Mouse (Mus musculus) olfactory bulb, adult 2 months (tissue): ENCODE measurements at regions not wholly inside any gene's neighbourhood (a gene's known extent, or its start where the extent isn't known, plus 50 kb on each side); places are given as distances from the start of the nearest gene placed in this dataset.

Source experiments
- H3K27ac ChIP-seq: fragments of 200-500 bp; 2 replicates; pipeline ENCODE4 v1.5.1; 2012; ENCODE audit warnings: low read depth, low read length; ENCODE audit not compliant: insufficient read depth
- H3K4me1 ChIP-seq: fragments of 200-500 bp; 2 replicates; pipeline ENCODE4 v1.6.1; 2012; ENCODE audit warnings: low read length; ENCODE audit not compliant: control insufficient read depth, insufficient read depth
- H3K4me3 ChIP-seq: fragments of 200-500 bp; 2 replicates; pipeline ENCODE4 v1.5.1; 2012; ENCODE audit warnings: mild to moderate bottlenecking, low read depth, low read length, moderate library complexity; ENCODE audit not compliant: insufficient read depth
- CTCF ChIP-seq: fragments of 200-500 bp; IDR thresholded peaks from 2 replicates; pipeline ENCODE4 v1.5.1; 2012; ENCODE audit warnings: low read depth, mild to moderate bottlenecking, low read length, moderate library complexity; ENCODE audit not compliant: insufficient read depth
- POLR2A ChIP-seq: fragments of 200-500 bp; IDR thresholded peaks from 2 replicates; pipeline ENCODE4 v1.6.1; 2012; ENCODE audit warnings: mild to moderate bottlenecking, low read depth, low read length, moderate library complexity; ENCODE audit not compliant: insufficient read depth
- WGBS: fragments of 180-500 bp; shearing (Covaris S2); methylation state at CpG from one replicate; pipeline ENCODE4 v1.1.7; 2018; 5-methylcytosine and 5-hydroxymethylcytosine counted together

DNA sequence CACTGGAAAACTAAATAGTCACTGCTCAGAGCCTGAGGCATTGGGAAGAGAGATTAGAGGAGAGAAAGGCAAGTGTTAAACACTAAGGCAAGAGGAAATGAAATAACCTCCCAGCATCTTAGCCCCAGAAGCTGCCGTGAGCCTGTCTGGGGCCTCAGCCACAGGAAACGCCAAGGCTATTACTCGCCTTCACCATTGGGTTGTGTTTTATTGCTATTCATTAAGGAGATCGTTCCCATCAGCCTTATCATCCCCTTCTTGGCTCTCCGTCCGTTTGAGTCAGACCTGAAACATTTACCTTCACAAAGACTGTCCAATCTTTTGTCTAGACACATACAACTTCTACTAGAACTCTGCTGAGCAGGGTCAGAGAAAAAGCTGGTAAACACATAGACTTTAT is 112.0 kb upstream of the Thbs1 start:
- 69% methylated on average over 6 of the region's 6 CpGs for WGBS
- no peak for TF ChIP-seq CTCF
- TF ChIP-seq POLR2A, result no peak
- no peak overlapping the region for H3K4me3 ChIP-seq
- H3K27ac ChIP-seq, result no peak overlapping the region
- H3K4me1 ChIP-seq, result no peaks in the 10 kb centered on the region

DNA sequence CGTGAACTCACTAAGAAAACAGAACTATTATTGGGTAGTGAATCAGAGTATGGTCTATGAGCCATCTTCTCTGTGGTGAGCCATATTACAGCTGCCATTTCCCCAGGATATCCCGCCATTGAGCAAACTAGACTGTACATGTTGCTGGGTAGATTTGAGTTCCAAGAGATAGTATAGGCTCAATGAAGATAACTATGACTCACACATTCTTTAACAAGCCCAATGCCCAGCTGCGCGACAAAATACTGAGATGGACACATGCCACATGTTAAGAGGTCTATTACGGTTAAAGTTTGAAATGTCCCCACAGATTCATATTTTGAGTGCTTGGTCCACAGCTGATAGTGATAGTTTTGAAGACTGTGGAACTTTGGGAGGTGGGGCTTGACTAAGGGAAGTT is 107.5 kb upstream of the Thbs1 start:
- 94% methylated on average over 5 of the region's 5 CpGs for WGBS
- Histone ChIP-seq H3K4me3 (no peak overlapping the region), H3K4me1 (no peaks in the 10 kb centered on the region), H3K27ac (no peak overlapping the region)
- no peak for TF ChIP-seq CTCF
- TF ChIP-seq POLR2A, result no peak

DNA sequence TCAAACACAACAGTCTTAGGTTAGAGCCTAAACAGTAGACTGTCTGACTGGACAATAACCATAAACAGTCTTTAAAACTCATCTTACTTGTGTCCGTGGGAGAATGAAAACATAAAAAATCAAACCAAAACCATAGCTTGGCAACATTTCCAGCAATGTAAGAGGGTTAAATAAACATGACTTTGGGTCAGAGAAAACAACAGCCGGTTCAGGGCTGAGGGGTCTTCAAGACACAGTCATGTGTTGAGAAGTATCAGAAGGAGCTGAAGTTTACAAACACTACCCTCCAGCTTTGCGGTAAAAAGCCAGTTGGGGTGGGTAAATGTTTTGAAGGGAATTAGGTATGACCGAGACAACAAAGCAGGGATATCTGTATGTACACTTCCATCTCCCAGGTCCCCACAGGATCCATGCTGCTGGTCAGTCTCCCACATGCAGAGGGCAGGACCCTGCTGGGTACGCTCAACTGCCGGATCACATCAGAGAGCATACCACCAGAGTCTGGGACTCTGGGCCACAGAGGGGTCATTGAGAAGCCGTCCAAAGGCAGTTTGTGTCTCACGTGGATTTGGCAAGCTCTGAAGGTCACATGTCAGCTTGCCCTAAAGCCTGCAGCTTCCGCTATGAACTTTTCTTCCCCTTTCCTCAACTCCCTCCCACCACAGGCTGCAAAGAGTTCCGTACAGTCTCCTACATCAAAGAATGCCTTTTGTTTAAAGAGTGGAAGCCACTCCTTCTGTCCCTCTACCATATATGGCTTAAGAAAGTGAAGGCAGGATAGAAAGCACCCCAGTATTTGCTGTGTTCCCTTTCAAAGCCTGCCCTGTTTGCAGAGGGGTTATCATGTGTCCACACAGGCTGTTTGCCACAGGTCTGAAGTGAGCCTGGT is 103.9 kb upstream of the Thbs1 start:
- H3K27ac ChIP-seq, result no peak overlapping the region
- TF ChIP-seq POLR2A (no peak), CTCF (no peak)
- 66% methylated on average over 10 of the region's 10 CpGs for whole genome bisulfite sequencing
- no peaks in the 10 kb centered on the region for H3K4me1 ChIP-seq
- H3K4me3 ChIP-seq, result no peak overlapping the region

DNA sequence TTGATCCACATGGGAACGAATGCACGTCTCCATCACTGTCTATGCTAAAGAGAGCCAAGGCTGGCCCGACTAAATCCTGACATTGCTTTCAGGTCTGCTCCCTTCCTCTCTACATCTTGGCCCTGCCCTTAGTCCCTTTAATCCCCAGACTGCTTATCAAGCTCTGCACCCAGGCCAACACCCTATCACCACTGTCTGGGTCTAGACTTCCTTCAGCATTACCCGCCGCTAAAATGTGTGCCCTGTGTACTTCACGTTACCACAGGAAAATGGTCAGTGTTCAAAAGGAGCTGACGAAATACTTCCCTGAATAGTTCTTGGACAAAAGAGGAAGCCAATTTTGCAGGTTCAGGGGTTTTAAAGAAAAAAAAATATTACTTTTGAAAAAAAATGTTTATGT is 100.0 kb upstream of the Thbs1 start:
- Histone ChIP-seq H3K4me1 (no peaks in the 10 kb centered on the region), H3K27ac (no peak overlapping the region), H3K4me3 (no peak overlapping the region)
- WGBS, result 91% methylated on average over 7 of the region's 7 CpGs
- no peak for TF ChIP-seq POLR2A
- no peak for TF ChIP-seq CTCF

DNA sequence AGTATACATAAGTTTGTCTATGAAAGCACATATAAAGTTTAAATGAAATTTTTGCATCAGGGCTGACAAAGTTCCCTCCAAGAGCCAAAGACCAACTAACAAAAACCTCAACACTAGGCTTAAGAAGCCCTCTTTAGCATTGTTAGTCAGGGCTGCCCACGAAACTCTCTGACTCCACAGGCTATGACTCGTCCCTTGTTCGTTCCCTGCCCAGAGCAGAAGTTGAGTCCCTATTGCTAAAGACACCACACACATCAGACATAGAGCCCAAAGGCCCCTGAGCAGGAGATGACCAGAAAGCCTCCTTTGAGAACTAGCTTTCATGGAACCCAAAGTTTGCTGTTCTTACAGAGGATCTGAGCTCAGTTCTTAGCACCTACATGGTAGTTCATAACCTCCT is 99.5 kb upstream of the Thbs1 start:
- no peaks in the 10 kb centered on the region for H3K4me1 ChIP-seq
- no peak for TF ChIP-seq CTCF
- no peak for TF ChIP-seq POLR2A
- 86% methylated on average over 3 of the region's 3 CpGs for WGBS
- H3K4me3 ChIP-seq, result no peak overlapping the region
- no peak overlapping the region for H3K27ac ChIP-seq

DNA sequence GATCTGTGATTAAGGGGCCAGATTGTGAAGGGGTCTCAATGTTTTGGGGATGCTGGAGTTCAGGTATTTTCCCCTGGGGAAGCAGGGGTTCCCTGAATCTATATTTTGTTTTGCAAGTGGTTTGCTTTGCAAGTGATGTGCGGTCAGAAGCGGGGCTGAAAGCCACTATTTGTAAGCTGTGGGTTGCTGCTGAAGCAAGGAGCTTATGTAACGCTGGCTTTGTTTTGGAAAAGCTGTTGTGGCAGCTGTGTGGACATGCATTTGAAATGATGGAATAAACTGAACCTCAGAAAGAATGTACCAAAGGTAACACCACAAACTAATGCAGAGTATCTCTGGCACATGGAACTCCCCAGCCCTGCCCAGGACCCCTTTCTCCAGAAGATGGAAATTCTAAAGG is 98.5 kb upstream of the Thbs1 start:
- H3K4me1 ChIP-seq, result no peaks in the 10 kb centered on the region
- 72% methylated on average over 3 of the region's 3 CpGs for WGBS
- no peak overlapping the region for H3K4me3 ChIP-seq
- no peak for TF ChIP-seq CTCF
- TF ChIP-seq POLR2A, result no peak
- H3K27ac ChIP-seq, result no peak overlapping the region

DNA sequence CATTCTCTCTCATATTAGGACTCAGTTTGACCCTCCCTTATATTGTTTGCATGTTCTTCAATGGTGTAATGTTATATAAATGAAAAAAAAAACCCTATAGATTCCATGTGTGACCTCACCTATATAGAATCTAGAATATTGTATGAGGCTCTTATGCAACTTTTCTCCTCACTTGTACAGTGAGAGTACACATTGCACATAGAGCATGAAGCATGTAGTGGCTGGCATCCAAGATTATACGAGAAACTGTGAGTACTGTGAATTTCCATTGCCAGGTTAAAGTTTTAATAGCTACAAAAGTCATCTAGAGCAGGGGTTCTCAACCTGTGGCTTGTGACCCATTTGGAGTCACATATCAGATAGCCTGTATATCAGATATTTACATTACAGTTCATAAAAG is 96.5 kb upstream of the Thbs1 start:
- 86% methylated on average over 1 of the region's 1 CpGs for WGBS
- no peak for TF ChIP-seq POLR2A
- no peak for TF ChIP-seq CTCF
- H3K4me1 ChIP-seq, result no peaks in the 10 kb centered on the region
- no peak overlapping the region for H3K27ac ChIP-seq
- no peak overlapping the region for H3K4me3 ChIP-seq

DNA sequence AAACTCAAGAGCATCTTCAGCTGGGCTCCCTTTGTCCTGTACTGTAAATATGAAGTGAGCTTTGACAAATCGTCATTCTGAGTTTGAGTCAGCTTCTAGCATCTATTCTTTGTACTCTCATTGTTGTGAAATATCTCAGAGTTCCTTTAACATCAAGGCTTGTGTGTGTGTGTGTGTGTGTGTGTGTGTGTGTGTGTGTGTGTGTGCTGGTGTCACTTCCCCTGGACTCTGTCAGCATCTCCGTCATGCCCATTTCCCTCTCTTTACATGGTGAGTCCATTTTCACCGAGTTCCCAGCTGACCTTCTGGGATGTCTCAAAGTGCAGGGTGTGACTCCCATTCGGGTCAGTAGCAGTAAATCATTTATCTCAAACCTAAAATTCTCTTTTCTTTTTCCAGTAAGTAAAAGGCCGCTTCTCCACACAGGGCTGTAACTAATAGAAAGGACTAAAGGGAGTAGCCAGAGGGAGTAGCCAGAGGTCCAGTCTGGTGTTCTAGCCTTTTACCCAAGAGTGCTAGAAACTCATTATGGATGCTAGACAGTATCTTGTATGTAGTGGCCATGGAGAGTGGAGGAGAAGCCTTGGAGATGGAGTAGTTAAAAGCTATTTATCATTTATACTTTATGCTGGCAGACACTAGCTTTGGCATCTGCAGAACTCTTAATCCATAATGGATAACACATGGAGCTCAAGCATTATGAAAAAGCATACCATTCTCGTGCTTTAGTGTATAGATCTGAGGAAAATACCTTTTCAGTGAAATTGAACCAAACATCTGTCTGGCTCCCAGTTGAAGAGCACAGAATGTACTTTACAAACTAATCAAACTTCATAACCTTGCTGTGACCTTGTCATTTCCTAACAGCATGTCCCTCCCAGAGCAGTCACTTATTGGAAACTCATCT is 85.6 kb upstream of the Thbs1 start:
- Histone ChIP-seq H3K4me1 (no peaks in the 10 kb centered on the region), H3K4me3 (no peak overlapping the region), H3K27ac (no peak overlapping the region)
- 92% methylated on average over 6 of the region's 6 CpGs for WGBS
- no peak for TF ChIP-seq CTCF
- TF ChIP-seq POLR2A, result no peak

DNA sequence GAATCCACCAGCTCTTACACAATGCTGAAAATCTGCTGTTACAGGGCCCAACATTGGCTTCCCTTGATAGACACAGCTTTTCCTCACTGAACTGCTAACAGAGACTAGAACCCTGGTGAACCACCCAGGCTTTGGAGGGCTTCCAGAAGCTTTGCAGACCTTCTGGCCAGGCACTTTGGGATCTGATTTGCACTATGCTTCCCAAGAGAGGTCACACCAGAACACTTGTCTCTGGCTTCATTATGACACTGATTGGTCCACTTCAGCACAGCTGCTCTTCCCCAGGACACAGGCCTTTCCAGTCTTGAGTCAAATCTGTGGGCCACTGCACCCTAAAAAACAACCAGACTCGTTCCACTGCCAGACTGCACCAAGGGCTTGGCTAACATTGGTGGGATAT is 82.8 kb upstream of the Thbs1 start:
- Histone ChIP-seq H3K4me3 (no peak overlapping the region), H3K4me1 (no peaks in the 10 kb centered on the region), H3K27ac (no peak overlapping the region)
- TF ChIP-seq POLR2A, result no peak
- no peak for TF ChIP-seq CTCF
- WGBS, result 68% methylated on average over 1 of the region's 1 CpGs

DNA sequence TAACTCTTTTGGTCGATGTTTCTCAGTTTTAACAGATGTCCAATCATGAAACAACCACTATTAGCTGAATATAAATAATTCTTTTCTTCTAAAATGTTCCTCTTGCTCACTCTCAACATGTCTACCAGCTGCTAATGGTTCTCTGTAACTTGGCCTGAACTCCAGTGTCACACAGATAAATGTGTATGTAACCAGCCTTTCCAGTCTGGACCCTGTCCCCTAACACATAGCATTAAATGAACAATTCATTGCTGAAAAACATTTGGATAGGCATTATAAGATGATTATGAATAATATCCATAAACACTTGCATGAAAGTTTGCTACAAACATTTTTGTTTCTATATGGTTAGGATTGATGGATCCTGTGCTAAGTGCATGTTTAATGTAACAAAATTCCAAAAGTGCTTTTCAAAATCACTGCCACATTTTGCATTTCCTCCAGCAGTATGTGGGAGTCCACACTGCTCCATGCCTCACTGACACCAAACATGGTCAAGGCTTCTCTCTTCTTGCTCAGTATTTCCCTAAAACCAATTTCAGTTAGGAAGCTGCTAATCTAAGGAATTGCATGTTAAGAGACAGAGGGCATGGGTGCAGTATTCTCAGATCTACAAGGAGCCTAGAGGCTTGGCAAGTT is 82.1 kb upstream of the Thbs1 start:
- WGBS, result 58% methylated on average over 1 of the region's 1 CpGs
- Histone ChIP-seq H3K4me1 (no peaks in the 10 kb centered on the region), H3K27ac (no peak overlapping the region), H3K4me3 (no peak overlapping the region)
- no peak for TF ChIP-seq CTCF
- no peak for TF ChIP-seq POLR2A
